ENCODE assay signal across 20 mouse cellular contexts in the genomic region with DNA sequence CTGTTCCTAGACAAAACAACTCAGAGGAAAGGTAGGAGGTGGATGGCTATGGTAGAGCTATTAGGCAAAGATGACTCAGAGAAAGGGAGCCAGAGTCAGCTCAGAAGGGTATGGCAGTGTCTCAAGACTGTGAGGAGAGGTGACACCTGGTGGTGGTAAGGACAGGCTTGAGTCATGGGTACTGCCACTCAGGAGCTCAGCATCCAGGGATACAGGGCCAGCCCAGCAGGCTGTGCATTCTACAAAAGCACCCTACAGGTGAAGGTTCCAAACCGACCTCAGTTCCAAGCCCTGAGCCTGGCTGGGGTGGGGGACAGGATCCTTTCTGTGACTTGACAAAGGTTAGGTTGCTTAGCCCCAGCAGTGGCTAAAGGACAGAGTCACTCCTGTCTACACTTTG. TPM values are rescaled to one million over a fixed set of nuclear protein-coding genes. Genes with fewer than 3 reads are reported as not detected.
DNase-seq lines count a peak whose midpoint lies in the region; ATAC-seq and TF ChIP-seq lines count a peak whose summit lies in the region.
"Had no signal": no experiment of that assay in that cellular context is flagged by ENCODE, and none has a peak within 500 bp of the region (broad histone marks: within the 10 kb centered on the region; RNA-seq: fewer than 3 reads in every experiment).

No protein-coding gene starts in this region.

- DNase-seq in cerebellum, adult 11 months, result peak; percentile 45
- no peak for DNase-seq in cerebellum, postnatal 4 days (ENCODE audit: low spot score in 2 of 2)
- DNase-seq in midbrain, embryonic 11.5 days (ENCODE audit: low spot score, missing footprints), result peak; percentile 56
- DNase-seq in midbrain, embryonic 10.5 days (ENCODE audit: low spot score), result no peak
- DNase-seq in splenic B cell, adult 2 months (ENCODE audit: low read depth, low spot score), result peak; percentile 26
- DNase-seq in left cerebral cortex, postnatal 14 days (ENCODE audit: low spot score in 2 of 2), result no peak
- DNase-seq: adrenal gland, adult 2 months; heart, adult 11 months; heart, postnatal 36 days; kidney, adult 18-20 months; kidney, postnatal 36 days; right cerebral cortex, postnatal 25 days had no signal

- peak; percentile 38; the same call in 1 of the 2 replicates for TF ChIP-seq CTCF in intestine, postnatal 0 days (IDR thresholded peaks at IDR 0.05; ENCODE audit: low read depth)

- H3K27ac ChIP-seq in intestine, postnatal 0 days (ENCODE audit: low read depth, low read length), result no peak overlapping the region
- H3K27ac ChIP-seq in intestine, embryonic 16.5 days (ENCODE audit: low read length), result no peak overlapping the region
- no peak overlapping the region for H3K27ac ChIP-seq in midbrain, embryonic 11.5 days (ENCODE audit: low read depth, low read length)
- H3K27ac ChIP-seq in midbrain, embryonic 10.5 days (replicated peaks), result no peak overlapping the region
- H3K27ac ChIP-seq: embryonic facial prominence, embryonic 15.5 days; forebrain, embryonic 10.5 days; limb, embryonic 13.5 days; liver, embryonic 15.5 days had no signal

- H3K4me1 ChIP-seq in intestine, postnatal 0 days (replicated peaks; ENCODE audit: control insufficient read depth, insufficient read depth, low read length), result no peaks in the 10 kb centered on the region
- H3K4me1 ChIP-seq in intestine, embryonic 16.5 days (ENCODE audit: control insufficient read depth, insufficient read depth, low read length), result peaks cover 3% of the 10 kb centered on the region; the same call in 1 of the 2 replicates
- no peaks in the 10 kb centered on the region for H3K4me1 ChIP-seq in midbrain, embryonic 11.5 days (ENCODE audit: control insufficient read depth, insufficient read depth, low read length)
- peaks cover 10% of the 10 kb centered on the region; the same call in 1 of the 2 replicates for H3K4me1 ChIP-seq in midbrain, embryonic 10.5 days
- H3K4me1 ChIP-seq: liver, embryonic 15.5 days had no signal

- 63% methylated on average over 1 of the region's 1 CpGs for WGBS in intestine, postnatal 0 days
- 85% methylated on average over 1 of the region's 1 CpGs for WGBS in intestine, embryonic 16.5 days
- WGBS in midbrain, embryonic 11.5 days, result 85% methylated on average over 1 of the region's 1 CpGs
- 95% methylated on average over 1 of the region's 1 CpGs for WGBS in midbrain, embryonic 10.5 days

- no peak overlapping the region for H3K9ac ChIP-seq in intestine, postnatal 0 days (ENCODE audit: low read depth, low read length)
- H3K9ac ChIP-seq in intestine, embryonic 16.5 days (ENCODE audit: low read depth, low read length), result no peak overlapping the region
- H3K9ac ChIP-seq in midbrain, embryonic 11.5 days (ENCODE audit: low read length), result no peak overlapping the region
- H3K9ac ChIP-seq: embryonic facial prominence, embryonic 15.5 days; limb, embryonic 13.5 days; liver, embryonic 15.5 days had no signal

- intact Hi-C loops in left cerebral cortex, postnatal 14 days (cut with DNase I), result no loop called here

- no peaks in the 10 kb centered on the region for H3K9me3 ChIP-seq in intestine, postnatal 0 days (ENCODE audit: control insufficient read depth)
- no peaks in the 10 kb centered on the region for H3K9me3 ChIP-seq in intestine, embryonic 16.5 days (ENCODE audit: control insufficient read depth, low read length)
- no peaks in the 10 kb centered on the region for H3K9me3 ChIP-seq in midbrain, embryonic 11.5 days (ENCODE audit: control insufficient read depth, low read length)
- no peaks in the 10 kb centered on the region for H3K9me3 ChIP-seq in midbrain, embryonic 10.5 days (replicated peaks)
- H3K9me3 ChIP-seq: embryonic facial prominence, embryonic 15.5 days; forebrain, embryonic 10.5 days; limb, embryonic 13.5 days; liver, embryonic 15.5 days; megakaryocyte, embryonic 14.5 days had no signal

- no peak for ATAC-seq in intestine, postnatal 0 days
- no peak for ATAC-seq in intestine, embryonic 16.5 days
- ATAC-seq in midbrain, embryonic 11.5 days (ENCODE audit: low FRiP score), result no peak
- ATAC-seq: hindbrain, embryonic 16.5 days had no signal

- H3K4me2 ChIP-seq in intestine, postnatal 0 days (replicated peaks; ENCODE audit: low read depth), result no peak overlapping the region
- no peak overlapping the region for H3K4me2 ChIP-seq in intestine, embryonic 16.5 days (ENCODE audit: low read depth, low read length)
- H3K4me2 ChIP-seq in midbrain, embryonic 11.5 days, result no peak overlapping the region
- H3K4me2 ChIP-seq: embryonic facial prominence, embryonic 15.5 days; limb, embryonic 13.5 days; liver, embryonic 15.5 days had no signal

- H3K36me3 ChIP-seq in intestine, postnatal 0 days (ENCODE audit: control insufficient read depth, insufficient read depth), result peaks cover 22% of the 10 kb centered on the region
- H3K36me3 ChIP-seq in intestine, embryonic 16.5 days (ENCODE audit: control insufficient read depth, insufficient read depth, low read length), result no peaks in the 10 kb centered on the region; the same call in 1 of the 2 replicates
- no peaks in the 10 kb centered on the region for H3K36me3 ChIP-seq in midbrain, embryonic 11.5 days (ENCODE audit: control insufficient read depth, insufficient read depth, low read length)
- H3K36me3 ChIP-seq in midbrain, embryonic 10.5 days, result no peaks in the 10 kb centered on the region
- H3K36me3 ChIP-seq in splenic B cell, adult 2 months (ENCODE audit: control insufficient read depth, insufficient read depth, low read length, poor library complexity, severe bottlenecking), result no peaks in the 10 kb centered on the region
- H3K36me3 ChIP-seq: embryonic facial prominence, embryonic 15.5 days; limb, embryonic 13.5 days; liver, embryonic 15.5 days had no signal

- no peak overlapping the region for H3K4me3 ChIP-seq in intestine, postnatal 0 days (ENCODE audit: low read depth, low read length)
- no peak overlapping the region for H3K4me3 ChIP-seq in intestine, embryonic 16.5 days (ENCODE audit: low read length)
- H3K4me3 ChIP-seq in midbrain, embryonic 11.5 days (ENCODE audit: low read depth, low read length), result no peak overlapping the region
- no peak overlapping the region for H3K4me3 ChIP-seq in midbrain, embryonic 10.5 days
- H3K4me3 ChIP-seq: embryonic facial prominence, embryonic 15.5 days; forebrain, embryonic 10.5 days; limb, embryonic 13.5 days; liver, embryonic 15.5 days; megakaryocyte, embryonic 14.5 days had no signal

- H3K27me3 ChIP-seq in intestine, postnatal 0 days (replicated peaks; ENCODE audit: control insufficient read depth, insufficient read depth, low read length), result no peaks in the 10 kb centered on the region
- no peaks in the 10 kb centered on the region for H3K27me3 ChIP-seq in intestine, embryonic 16.5 days (replicated peaks; ENCODE audit: control insufficient read depth, insufficient read depth, low read length)
- no peaks in the 10 kb centered on the region for H3K27me3 ChIP-seq in midbrain, embryonic 11.5 days (ENCODE audit: control insufficient read depth, insufficient read depth, low read length)
- no peaks in the 10 kb centered on the region for H3K27me3 ChIP-seq in midbrain, embryonic 10.5 days (ENCODE audit: low read depth, poor library complexity, severe bottlenecking)
- no peaks in the 10 kb centered on the region for H3K27me3 ChIP-seq in splenic B cell, adult 2 months (ENCODE audit: control insufficient read depth, insufficient read depth, low read length, poor library complexity, severe bottlenecking)
- H3K27me3 ChIP-seq: embryonic facial prominence, embryonic 15.5 days; limb, embryonic 13.5 days had no signal

RNA-seq across cellular contexts. Expression of a gene that starts 39.0 kb away (rescaled TPM):
- polyA plus RNA-seq in intestine, postnatal 0 days (2015; fragmentation: Nextera tagmentation; extraction: Ambion mirVana), result 54.6 and 57.8 TPM in 2 replicates
- 60.3 and 70.4 TPM in 2 replicates for polyA plus RNA-seq in intestine, embryonic 16.5 days (2015; fragmentation: Nextera tagmentation; extraction: Ambion mirVana)
- 101 and 110 TPM in 2 replicates for polyA plus RNA-seq in midbrain, embryonic 11.5 days (2014; fragmentation: Nextera tagmentation; extraction: Ambion mirVana)
- polyA plus RNA-seq in midbrain, embryonic 10.5 days (2016; fragmentation: Nextera tagmentation; extraction: Ambion mirVana), result 118 and 120 TPM in 2 replicates
- 10 to 100 TPM; 22.6 to 27.0 TPM for total RNA-seq in left cerebral cortex, postnatal 14 days (2021)

Comparison
In these comparisons a context has a peak if more than half of its experiments do, and no peak if none do; other contexts are left out.
1. DNase-seq: peak in cerebellum, adult 11 months (single experiment), midbrain, embryonic 11.5 days (single experiment) and splenic B cell, adult 2 months (single experiment); none in cerebellum, postnatal 4 days (0 of 2), midbrain, embryonic 10.5 days (single experiment) and left cerebral cortex, postnatal 14 days (0 of 2).